Mouse (Mus musculus): ENCODE results near the gene Gpr119. TPM values are rescaled to one million over a fixed set of nuclear protein-coding genes. Genes with fewer than 3 reads are reported as not detected.

The Gpr119 gene
- polyA plus RNA-seq, 1 experiment from 2014 or later: not detected

DNA sequence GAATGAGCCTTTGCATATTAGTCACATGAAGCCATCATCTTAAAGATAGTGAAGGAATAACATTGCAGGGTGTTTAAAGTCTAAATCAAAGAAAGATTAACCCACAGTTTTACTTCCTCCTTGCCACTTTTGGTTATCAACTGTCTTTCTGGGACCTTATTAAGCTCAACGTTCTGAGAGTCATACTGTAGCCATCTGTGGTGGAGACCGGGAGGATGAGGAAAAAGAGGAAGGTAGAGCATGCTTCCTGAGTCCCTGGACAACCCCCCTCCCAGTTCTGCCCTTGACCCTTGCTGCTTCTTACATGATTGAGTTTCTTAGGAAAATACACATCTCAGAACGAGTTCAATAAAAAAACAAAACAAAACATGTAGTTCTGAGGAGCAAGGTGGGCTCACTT is 2.6 kb downstream of the Gpr119 start:
- TF ChIP-seq CTCF (IDR thresholded peaks at IDR 0.05; ENCODE audit: low read depth): no peak
- Histone ChIP-seq H3K27ac (no peak overlapping the region), H3K4me3 (replicated peaks; ENCODE audit: low read depth, low read length) (no peak overlapping the region), H3K9me3 (replicated peaks; ENCODE audit: low read length) (no peaks in the 10 kb centered on the region), H3K4me1 (replicated peaks; ENCODE audit: insufficient read depth, low read length) (no peaks in the 10 kb centered on the region), H3K27me3 (ENCODE audit: insufficient read depth, low read length) (no peaks in the 10 kb centered on the region), H3K9ac (ENCODE audit: low read depth, low read length) (no peak overlapping the region), H3K36me3 (ENCODE audit: insufficient read depth, low read length) (no peaks in the 10 kb centered on the region), H3K4me2 (ENCODE audit: low read length) (no peak overlapping the region)
- no peak for ATAC-seq (replicated peaks; ENCODE audit: low FRiP score, low read depth)
- no peak for DNase-seq (ENCODE audit: low spot score)
- 50% methylated on average over 3 of the region's 3 CpGs for WGBS

DNA sequence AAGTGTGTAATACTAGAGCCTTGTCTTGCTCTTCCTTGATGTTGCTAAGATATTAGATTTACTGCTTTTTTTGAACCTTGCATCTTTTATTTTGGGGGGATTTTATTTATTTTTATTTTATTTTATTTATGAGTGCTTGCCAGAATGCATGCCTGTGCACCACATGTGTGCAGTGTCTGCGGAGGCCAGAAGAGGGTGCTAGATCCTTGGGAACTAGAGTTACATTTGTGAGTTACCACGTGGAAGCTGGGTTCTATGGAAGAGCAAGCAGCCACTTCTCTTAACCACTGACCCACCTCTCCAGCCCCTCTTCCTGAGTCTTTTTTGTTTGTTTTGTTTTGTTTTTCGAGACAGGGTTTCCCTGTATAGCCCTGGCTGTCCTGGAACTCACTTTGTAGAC is 4.7 kb downstream of the Gpr119 start:
- no peak for TF ChIP-seq CTCF (IDR thresholded peaks at IDR 0.05; ENCODE audit: low read depth)
- H3K27ac ChIP-seq: no peak overlapping the region

DNA sequence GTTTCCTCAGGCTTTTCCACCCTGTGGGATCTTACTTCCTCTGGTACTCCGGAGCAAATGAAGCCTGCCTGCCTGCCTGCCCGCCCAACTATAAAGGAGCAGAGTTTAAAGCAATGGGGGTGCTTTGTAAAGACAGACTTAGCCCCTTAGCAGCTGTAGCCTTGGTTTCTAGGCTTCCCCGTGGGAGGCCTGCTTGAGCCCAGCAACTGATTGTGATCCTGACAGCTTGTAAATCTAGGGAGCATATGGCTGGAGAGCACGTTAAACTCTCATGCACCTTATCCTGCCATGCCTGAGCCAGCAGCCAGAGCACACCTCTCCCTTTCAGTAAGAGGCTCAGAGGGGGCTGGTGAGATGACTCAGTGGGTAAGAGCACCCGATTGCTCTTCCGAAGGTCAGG is 7.5 kb downstream of the Gpr119 start:
- WGBS: 45% methylated on average over 6 of the region's 6 CpGs
- ATAC-seq (replicated peaks; ENCODE audit: low FRiP score, low read depth) (no peak; the same call in 1 of the 2 replicates), DNase-seq (ENCODE audit: low spot score) (peak; percentile 47)
- Histone ChIP-seq H3K9ac (ENCODE audit: low read depth, low read length) (no peak overlapping the region), H3K4me2 (ENCODE audit: low read length) (no peak overlapping the region), H3K4me1 (replicated peaks; ENCODE audit: insufficient read depth, low read length) (no peaks in the 10 kb centered on the region), H3K27ac (no peak overlapping the region), H3K4me3 (replicated peaks; ENCODE audit: low read depth, low read length) (no peak overlapping the region), H3K36me3 (ENCODE audit: insufficient read depth, low read length) (no peaks in the 10 kb centered on the region), H3K9me3 (replicated peaks; ENCODE audit: low read length) (no peaks in the 10 kb centered on the region), H3K27me3 (ENCODE audit: insufficient read depth, low read length) (no peaks in the 10 kb centered on the region)
- no peak for TF ChIP-seq CTCF (IDR thresholded peaks at IDR 0.05; ENCODE audit: low read depth)

More for the DNA sequence above, 4.7 kb downstream of the Gpr119 start:
- H3K4me3 ChIP-seq (replicated peaks; ENCODE audit: low read depth, low read length): no peak overlapping the region
- DNase-seq (ENCODE audit: low spot score) (no peak), ATAC-seq (replicated peaks; ENCODE audit: low FRiP score, low read depth) (no peak)
- 68% methylated on average over 3 of the region's 3 CpGs for WGBS
- H3K9ac ChIP-seq (ENCODE audit: low read depth, low read length): no peak overlapping the region
- H3K36me3 ChIP-seq (ENCODE audit: insufficient read depth, low read length): no peaks in the 10 kb centered on the region
- H3K4me2 ChIP-seq (ENCODE audit: low read length): no peak overlapping the region
- no peaks in the 10 kb centered on the region for H3K27me3 ChIP-seq (ENCODE audit: insufficient read depth, low read length)
- no peaks in the 10 kb centered on the region for H3K9me3 ChIP-seq (replicated peaks; ENCODE audit: low read length)
- no peaks in the 10 kb centered on the region for H3K4me1 ChIP-seq (replicated peaks; ENCODE audit: insufficient read depth, low read length)

DNA sequence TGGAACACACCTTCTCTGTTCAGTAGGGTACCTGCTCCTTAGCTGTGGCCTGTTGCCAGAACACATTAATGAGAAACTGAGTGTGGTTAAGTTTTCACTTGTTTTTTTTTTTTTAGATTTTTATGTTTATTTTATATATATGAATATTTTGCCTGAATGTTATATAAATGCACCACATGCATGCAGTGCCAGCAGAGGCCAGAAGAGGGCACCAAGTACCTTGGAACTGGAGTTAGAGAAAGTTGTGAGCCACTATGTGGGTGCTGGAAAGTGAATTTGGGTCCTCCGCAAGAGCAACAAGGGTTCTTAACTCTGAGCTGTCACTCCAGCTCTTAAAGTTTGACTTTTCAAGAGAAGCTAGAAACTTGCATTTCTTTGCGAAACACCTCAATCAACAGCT is 30.2 kb downstream of the Gpr119 start:
- no peaks in the 10 kb centered on the region for H3K36me3 ChIP-seq (ENCODE audit: insufficient read depth, low read length)
- TF ChIP-seq CTCF (IDR thresholded peaks at IDR 0.05; ENCODE audit: low read depth): peak; percentile 61
- WGBS: 91% methylated on average over 2 of the region's 2 CpGs
- no peak overlapping the region for H3K27ac ChIP-seq
- no peak overlapping the region for H3K9ac ChIP-seq (ENCODE audit: low read depth, low read length)
- ATAC-seq (replicated peaks; ENCODE audit: low FRiP score, low read depth) (no peak), DNase-seq (ENCODE audit: low spot score) (no peak)
- no peaks in the 10 kb centered on the region for H3K27me3 ChIP-seq (ENCODE audit: insufficient read depth, low read length)
- no peaks in the 10 kb centered on the region for H3K9me3 ChIP-seq (replicated peaks; ENCODE audit: low read length)
- no peak overlapping the region for H3K4me2 ChIP-seq (ENCODE audit: low read length)
- H3K4me3 ChIP-seq (replicated peaks; ENCODE audit: low read depth, low read length): no peak overlapping the region
- no peaks in the 10 kb centered on the region for H3K4me1 ChIP-seq (replicated peaks; ENCODE audit: insufficient read depth, low read length)

DNA sequence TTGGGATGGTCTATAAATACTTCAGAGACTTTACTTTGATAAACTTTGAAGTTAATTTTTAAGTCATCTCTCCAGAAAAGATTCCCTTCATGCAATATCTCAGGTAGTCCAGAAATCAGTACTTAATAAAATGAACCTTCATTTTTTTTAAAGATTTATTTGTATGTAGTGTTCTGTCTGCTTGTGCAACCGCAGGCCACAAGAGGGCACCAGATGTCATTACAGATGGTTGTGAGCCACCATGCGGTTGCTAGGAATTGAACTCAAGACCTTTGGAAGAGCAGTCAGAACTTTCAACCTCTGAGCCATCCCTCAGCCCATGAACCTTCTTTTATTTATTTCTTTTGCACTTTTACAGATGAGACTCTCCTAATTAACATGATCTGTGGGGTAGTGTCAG is 37.2 kb downstream of the Gpr119 start:
- peak; percentile 37 for TF ChIP-seq CTCF (IDR thresholded peaks at IDR 0.05; ENCODE audit: low read depth)
- no peaks in the 10 kb centered on the region for H3K36me3 ChIP-seq (ENCODE audit: insufficient read depth, low read length)
- 57% methylated on average over 2 of the region's 2 CpGs for WGBS
- H3K27me3 ChIP-seq (ENCODE audit: insufficient read depth, low read length): no peaks in the 10 kb centered on the region
- DNase-seq (ENCODE audit: low spot score): no peak
- H3K9me3 ChIP-seq (replicated peaks; ENCODE audit: low read length): no peaks in the 10 kb centered on the region
- H3K4me3 ChIP-seq (replicated peaks; ENCODE audit: low read depth, low read length): no peak overlapping the region
- H3K4me1 ChIP-seq (replicated peaks; ENCODE audit: insufficient read depth, low read length): no peaks in the 10 kb centered on the region
- H3K9ac ChIP-seq (ENCODE audit: low read depth, low read length): no peak overlapping the region
- H3K27ac ChIP-seq: no peak overlapping the region
- H3K4me2 ChIP-seq (ENCODE audit: low read length): no peak overlapping the region
- ATAC-seq (replicated peaks; ENCODE audit: low FRiP score, low read depth): no peak

DNA sequence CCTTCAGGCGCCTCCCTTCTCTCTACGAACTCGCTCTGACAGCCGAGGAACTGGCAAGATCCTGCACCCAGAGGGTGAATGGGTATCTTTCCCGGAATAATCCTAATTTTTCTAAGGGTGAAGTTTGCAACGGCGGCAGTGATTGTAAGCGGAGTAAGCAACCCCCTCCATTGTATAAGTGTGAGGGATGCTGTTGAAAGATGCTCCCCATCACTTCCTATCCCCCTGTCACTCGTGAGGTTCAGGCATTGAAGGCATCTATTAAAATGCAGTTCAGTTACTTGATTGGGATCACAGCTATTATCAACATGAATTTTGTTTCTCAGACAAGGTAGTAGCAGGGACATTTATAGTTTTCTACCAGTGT is 50.2 kb downstream of the Gpr119 start:
- ATAC-seq (replicated peaks; ENCODE audit: low FRiP score, low read depth) (no peak), DNase-seq (ENCODE audit: low spot score) (no peak)
- H3K27me3 ChIP-seq (ENCODE audit: insufficient read depth, low read length): no peaks in the 10 kb centered on the region
- no peaks in the 10 kb centered on the region for H3K4me1 ChIP-seq (replicated peaks; ENCODE audit: insufficient read depth, low read length)
- peak overlapping the region; percentile 50 for H3K4me3 ChIP-seq (replicated peaks; ENCODE audit: low read depth, low read length)
- H3K9me3 ChIP-seq (replicated peaks; ENCODE audit: low read length): no peaks in the 10 kb centered on the region
- no peak for TF ChIP-seq CTCF (IDR thresholded peaks at IDR 0.05; ENCODE audit: low read depth)
- peak overlapping the region; percentile 58 for H3K4me2 ChIP-seq (ENCODE audit: low read length)
- H3K9ac ChIP-seq (ENCODE audit: low read depth, low read length): peak overlapping the region; percentile 53
- H3K27ac ChIP-seq: peak overlapping the region; percentile 36; the same call in 1 of the 2 replicates
- no peaks in the 10 kb centered on the region for H3K36me3 ChIP-seq (ENCODE audit: insufficient read depth, low read length)
- 28% methylated on average over 9 of the region's 9 CpGs for WGBS

DNA sequence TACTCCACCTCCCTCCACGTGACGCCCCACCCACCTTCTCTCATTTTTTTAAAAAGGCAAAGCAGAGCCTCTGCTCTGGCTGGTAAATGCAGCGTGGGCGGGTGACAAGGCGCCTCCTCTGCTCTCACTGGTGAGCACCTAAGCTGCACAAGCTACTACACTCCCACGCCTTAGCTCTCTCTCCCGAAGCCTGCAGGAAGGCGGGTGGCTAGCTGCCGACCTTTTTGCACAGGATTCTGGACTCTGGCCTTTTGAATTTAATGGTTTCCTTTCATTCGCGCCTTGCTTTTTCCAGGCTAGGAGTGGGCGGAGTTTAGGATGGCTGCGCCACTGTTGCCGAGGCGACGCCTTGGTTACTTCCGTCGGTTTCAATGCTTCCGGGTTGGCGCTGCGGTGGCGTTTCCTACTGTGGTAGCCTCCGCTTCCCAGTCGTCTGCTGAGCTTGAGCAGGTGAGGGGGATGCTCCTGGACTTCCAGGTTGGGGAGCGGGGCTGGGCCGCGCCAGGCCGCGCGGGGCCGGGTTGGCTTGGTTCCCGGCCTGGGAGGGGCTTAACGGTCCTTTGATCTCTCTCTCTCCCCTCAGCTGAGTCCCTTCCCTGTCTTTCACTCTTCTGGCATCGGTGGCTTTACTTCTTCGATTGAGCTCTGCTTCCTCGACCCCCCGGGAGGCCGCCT is 50.8 kb downstream of the Gpr119 start, which contains the start of gene Slc25a14:
Gene Slc25a14 (plus strand): TSS at position 35 of the 675 bp plus-strand sequence.
- H3K9ac ChIP-seq (ENCODE audit: low read depth, low read length): peak within 1 kb of the TSS; percentile 53
- H3K4me1 ChIP-seq (replicated peaks; ENCODE audit: insufficient read depth, low read length): no peaks in the 10 kb centered on the region
- peak within 1 kb of the TSS; percentile 58 for H3K4me2 ChIP-seq (ENCODE audit: low read length)
- no peak for TF ChIP-seq CTCF (IDR thresholded peaks at IDR 0.05; ENCODE audit: low read depth)
- H3K36me3 ChIP-seq (ENCODE audit: insufficient read depth, low read length): no peaks in the 10 kb centered on the region
- H3K9me3 ChIP-seq (replicated peaks; ENCODE audit: low read length): no peaks in the 10 kb centered on the region
- ATAC-seq (replicated peaks; ENCODE audit: low FRiP score, low read depth) (peak; percentile 96), DNase-seq (ENCODE audit: low spot score) (peak; percentile 93)
- peak within 1 kb of the TSS; percentile 36; the same call in 1 of the 2 replicates for H3K27ac ChIP-seq
- H3K27me3 ChIP-seq (ENCODE audit: insufficient read depth, low read length): no peaks in the 10 kb centered on the region
- peak within 1 kb of the TSS; percentile 50 for H3K4me3 ChIP-seq (replicated peaks; ENCODE audit: low read depth, low read length)
- 19% methylated on average over 38 of the region's 38 CpGs for WGBS

All from kidney, postnatal 0 days (tissue).